Mouse (Mus musculus): Measurements from ENCODE around the gene Faah. TPM values are rescaled to one million over a fixed set of nuclear protein-coding genes. Genes with fewer than 3 reads are reported as not detected.

Gene Faah
- polyA plus RNA-seq, 1 experiment from 2014 or later, result 13.8 TPM

DNA sequence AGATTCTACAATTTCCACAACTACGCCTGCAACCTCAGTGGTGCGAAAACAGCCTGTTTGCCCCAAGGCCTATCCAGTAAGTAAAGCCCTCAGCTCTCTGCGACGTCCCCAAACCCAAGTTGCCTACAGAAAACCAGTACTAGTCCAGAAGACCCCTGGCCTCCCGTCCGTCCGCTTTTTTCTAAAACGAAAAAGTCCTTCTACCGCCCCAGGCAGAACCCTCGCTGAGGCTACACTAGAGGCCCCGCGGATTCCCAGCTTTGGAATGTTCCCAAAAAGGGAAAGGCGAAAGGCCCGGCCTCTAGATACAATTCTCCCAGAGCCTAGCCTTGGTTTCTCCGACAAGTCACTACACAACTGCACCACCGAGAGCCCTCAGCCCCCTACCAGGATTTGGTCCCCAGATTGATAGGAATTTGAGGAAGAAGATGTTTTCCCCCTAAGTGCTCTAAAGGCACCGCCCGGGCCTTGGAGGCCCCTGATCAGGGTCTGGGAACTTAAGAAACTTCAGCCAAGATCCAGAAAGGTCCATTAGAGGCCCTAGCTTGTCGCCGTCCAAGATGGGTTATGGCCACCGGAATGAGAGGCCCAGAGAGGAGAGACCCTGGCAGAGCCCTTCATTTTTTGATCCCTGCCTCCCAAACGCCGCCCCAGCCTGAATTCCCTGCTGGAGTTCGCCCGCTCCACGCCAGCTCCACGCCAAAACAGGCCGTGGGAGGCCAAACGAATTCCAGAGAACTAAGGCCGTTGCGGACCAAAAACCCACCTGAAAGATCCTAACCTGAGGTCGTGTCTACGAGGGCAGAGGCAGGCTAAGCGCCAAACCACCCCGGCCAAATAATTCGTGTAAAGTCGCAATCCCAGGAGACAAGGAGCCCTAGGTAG is 79.2 kb downstream of the Faah start:
- no peak for ATAC-seq (replicated peaks; ENCODE audit: low FRiP score, low read depth)
- no peak for TF ChIP-seq CTCF (IDR thresholded peaks at IDR 0.05; ENCODE audit: low read depth)

GRCm38 (mm10) chr4:115937061-115937976 is 80.4 kb downstream of the Faah start:
- ATAC-seq (replicated peaks; ENCODE audit: low FRiP score, low read depth), result no peak; the same call in 1 of the 2 replicates
- Histone ChIP-seq H3K27me3 (ENCODE audit: insufficient read depth, low read length) (peaks cover 94% of the 10 kb centered on the region), H3K4me2 (ENCODE audit: low read length) (no peak overlapping the region), H3K27ac (no peak overlapping the region), H3K9ac (ENCODE audit: low read depth, low read length) (no peak overlapping the region), H3K36me3 (ENCODE audit: insufficient read depth, low read length) (no peaks in the 10 kb centered on the region), H3K4me1 (replicated peaks; ENCODE audit: insufficient read depth, low read length) (peaks cover 3% of the 10 kb centered on the region), H3K4me3 (replicated peaks; ENCODE audit: low read depth, low read length) (no peak overlapping the region), H3K9me3 (replicated peaks; ENCODE audit: low read length) (no peaks in the 10 kb centered on the region)
- DNase-seq (ENCODE audit: low spot score), result no peak
- TF ChIP-seq CTCF (IDR thresholded peaks at IDR 0.05; ENCODE audit: low read depth), result no peak
- WGBS, result 6% methylated on average over 19 of the region's 19 CpGs

More for the DNA sequence above, 79.2 kb downstream of the Faah start:
- 3% methylated on average over 37 of the region's 37 CpGs for WGBS
- Histone ChIP-seq H3K4me2 (ENCODE audit: low read length) (no peak overlapping the region), H3K27ac (no peak overlapping the region), H3K9me3 (replicated peaks; ENCODE audit: low read length) (no peaks in the 10 kb centered on the region), H3K36me3 (ENCODE audit: insufficient read depth, low read length) (no peaks in the 10 kb centered on the region), H3K9ac (ENCODE audit: low read depth, low read length) (no peak overlapping the region), H3K4me3 (replicated peaks; ENCODE audit: low read depth, low read length) (0 out of 2 replicates have a peak overlapping the region, but pooled peaks have one; percentile 15), H3K27me3 (ENCODE audit: insufficient read depth, low read length) (peaks cover 94% of the 10 kb centered on the region), H3K4me1 (replicated peaks; ENCODE audit: insufficient read depth, low read length) (peaks cover 3% of the 10 kb centered on the region)
- no peak for DNase-seq (ENCODE audit: low spot score)

GRCm38 (mm10) chr4:115936646-115937045 is 81.1 kb downstream of the Faah start:
- Histone ChIP-seq H3K27ac (no peak overlapping the region), H3K27me3 (ENCODE audit: insufficient read depth, low read length) (peaks cover 96% of the 10 kb centered on the region), H3K36me3 (ENCODE audit: insufficient read depth, low read length) (no peaks in the 10 kb centered on the region), H3K4me2 (ENCODE audit: low read length) (no peak overlapping the region), H3K9ac (ENCODE audit: low read depth, low read length) (no peak overlapping the region), H3K4me3 (replicated peaks; ENCODE audit: low read depth, low read length) (0 out of 2 replicates have a peak overlapping the region, but pooled peaks have one; percentile 3), H3K9me3 (replicated peaks; ENCODE audit: low read length) (no peaks in the 10 kb centered on the region), H3K4me1 (replicated peaks; ENCODE audit: insufficient read depth, low read length) (peaks cover 3% of the 10 kb centered on the region)
- ATAC-seq (replicated peaks; ENCODE audit: low FRiP score, low read depth) (peak; percentile 26; the same call in 1 of the 2 replicates), DNase-seq (ENCODE audit: low spot score) (no peak)
- TF ChIP-seq CTCF (IDR thresholded peaks at IDR 0.05; ENCODE audit: low read depth), result no peak
- 1% methylated on average over 20 of the region's 20 CpGs for WGBS

- H3K27ac ChIP-seq, result no peak overlapping the region
- H3K9me3 ChIP-seq (replicated peaks; ENCODE audit: low read length), result no peaks in the 10 kb centered on the region
- no peak overlapping the region for H3K9ac ChIP-seq (ENCODE audit: low read depth, low read length)
- ATAC-seq (replicated peaks; ENCODE audit: low FRiP score, low read depth) (no peak), DNase-seq (ENCODE audit: low spot score) (no peak)
- WGBS, result under 1% methylated on average over 36 of the region's 36 CpGs
- no peak overlapping the region for H3K4me2 ChIP-seq (ENCODE audit: low read length)
- 0 out of 2 replicates have a peak overlapping the region, but pooled peaks have one; percentile 3 for H3K4me3 ChIP-seq (replicated peaks; ENCODE audit: low read depth, low read length)
- H3K36me3 ChIP-seq (ENCODE audit: insufficient read depth, low read length), result no peaks in the 10 kb centered on the region
- H3K27me3 ChIP-seq (ENCODE audit: insufficient read depth, low read length), result peaks cover 96% of the 10 kb centered on the region
- no peak for TF ChIP-seq CTCF (IDR thresholded peaks at IDR 0.05; ENCODE audit: low read depth)
- peaks cover 3% of the 10 kb centered on the region for H3K4me1 ChIP-seq (replicated peaks; ENCODE audit: insufficient read depth, low read length)
Measured at GRCm38 (mm10) chr4:115935835-115936581, 81.7 kb downstream of the Faah start.

DNA sequence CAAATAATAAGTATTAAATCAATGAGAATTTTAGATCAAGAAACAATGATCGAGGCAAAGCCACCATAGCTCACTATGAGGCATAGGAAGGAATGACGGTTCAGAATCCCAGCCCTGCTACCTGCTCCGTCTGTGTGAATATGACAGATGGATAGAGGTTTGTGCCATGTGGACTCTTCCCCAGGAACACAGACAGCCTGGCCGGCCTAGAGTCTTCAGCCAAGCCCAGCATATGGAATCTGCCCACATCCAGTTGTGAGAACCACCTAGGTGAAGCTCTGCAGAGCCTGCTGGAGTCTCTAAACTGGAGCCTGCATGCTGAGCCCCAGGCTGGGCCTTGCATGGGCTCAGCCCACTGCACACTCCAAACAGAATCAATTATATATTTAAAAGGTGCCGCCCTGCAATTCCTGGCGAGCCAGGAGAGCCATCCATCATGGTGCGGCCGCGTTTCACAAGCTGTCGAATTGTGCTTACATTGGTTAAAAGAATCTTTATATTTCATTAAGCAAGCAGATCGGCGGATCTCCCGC is 86.1 kb downstream of the Faah start:
- TF ChIP-seq CTCF (IDR thresholded peaks at IDR 0.05; ENCODE audit: low read depth), result no peak
- 46% methylated on average over 13 of the region's 13 CpGs for WGBS

More for the DNA sequence above, 86.1 kb downstream of the Faah start:
- Histone ChIP-seq H3K9me3 (replicated peaks; ENCODE audit: low read length) (no peaks in the 10 kb centered on the region), H3K9ac (ENCODE audit: low read depth, low read length) (no peak overlapping the region), H3K27ac (no peak overlapping the region), H3K27me3 (ENCODE audit: insufficient read depth, low read length) (peaks cover 76% of the 10 kb centered on the region), H3K4me2 (ENCODE audit: low read length) (no peak overlapping the region), H3K4me1 (replicated peaks; ENCODE audit: insufficient read depth, low read length) (no peaks in the 10 kb centered on the region; the same call in 1 of the 2 replicates), H3K36me3 (ENCODE audit: insufficient read depth, low read length) (no peaks in the 10 kb centered on the region), H3K4me3 (replicated peaks; ENCODE audit: low read depth, low read length) (no peak overlapping the region)
- ATAC-seq (replicated peaks; ENCODE audit: low FRiP score, low read depth) (no peak), DNase-seq (ENCODE audit: low spot score) (no peak)

All from kidney, postnatal 0 days (tissue).